Mouse (Mus musculus) T-helper 17 cell (primary cell): Measurements from ENCODE around the gene Xxylt1.

Experiments used
- in situ Hi-C, 2 experiments: fragments of 300-600 bp; cut with MboI, MseI; formaldehyde crosslinking; loops; 1 replicate in 1 of 2; 2 replicates in 1 of 2; pipeline ENCODE4 v1.15.1; 2025; ENCODE audit warnings: high pct_unique_total_duplicates in 2 of 2

Gene Xxylt1

GRCm38 (mm10) chr16:30961176-30961575 lies 120.1 kb downstream of the Xxylt1 start:
- in situ Hi-C loops = no loop called here

DNA sequence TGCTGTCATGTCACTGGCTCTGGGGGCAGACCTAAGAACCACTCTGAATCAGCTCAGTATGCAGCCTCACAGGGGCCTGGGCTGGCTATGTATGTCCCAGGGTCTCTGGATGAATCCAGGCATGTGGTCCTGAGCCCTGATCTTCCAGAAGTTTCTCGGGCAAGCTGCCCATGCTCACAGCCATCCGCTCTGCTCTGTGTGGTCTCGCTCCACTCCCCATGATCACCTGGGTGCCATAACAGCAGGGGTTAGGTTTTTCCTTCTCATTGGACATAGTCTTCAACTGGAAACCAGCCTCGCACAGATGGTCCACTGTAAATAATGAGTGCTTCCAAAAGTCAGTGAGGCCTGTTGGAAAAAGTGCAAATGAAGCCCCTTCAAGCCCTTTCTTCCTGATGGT lies 121.0 kb downstream of the Xxylt1 start:
- in situ Hi-C loops = no loop called here

- in situ Hi-C loops = no loop called here
Observed at GRCm38 (mm10) chr16:30959692-30960091, 121.5 kb downstream of the Xxylt1 start.

DNA sequence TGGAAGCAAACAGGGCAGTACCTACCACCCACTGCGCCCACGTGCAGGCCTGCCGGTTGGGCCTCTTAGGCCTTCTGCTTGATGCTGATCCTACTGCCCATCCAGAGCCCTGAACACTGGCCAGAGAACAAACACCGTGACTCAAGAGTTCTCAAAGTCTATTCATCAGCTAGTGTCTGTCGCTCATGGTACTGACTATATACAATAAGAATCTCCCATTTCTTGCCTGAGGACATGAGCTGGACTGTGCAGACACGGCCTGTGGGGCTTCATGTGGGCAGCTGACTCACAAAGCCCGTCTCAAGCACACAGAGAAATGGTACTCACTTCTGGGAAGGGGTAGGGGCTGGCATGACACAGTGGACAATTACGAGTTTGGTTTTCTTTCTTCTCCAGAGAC lies 125.1 kb downstream of the Xxylt1 start:
- in situ Hi-C loops = no loop called here

- in situ Hi-C loops = no loop called here
Observed at GRCm38 (mm10) chr16:30948636-30949035, 132.6 kb downstream of the Xxylt1 start.

- in situ Hi-C loops = no loop called here
Observed at GRCm38 (mm10) chr16:30948216-30948615, 133.0 kb downstream of the Xxylt1 start.

GRCm38 (mm10) chr16:30944886-30945285 lies 136.3 kb downstream of the Xxylt1 start:
- in situ Hi-C loops = no loop called here

DNA sequence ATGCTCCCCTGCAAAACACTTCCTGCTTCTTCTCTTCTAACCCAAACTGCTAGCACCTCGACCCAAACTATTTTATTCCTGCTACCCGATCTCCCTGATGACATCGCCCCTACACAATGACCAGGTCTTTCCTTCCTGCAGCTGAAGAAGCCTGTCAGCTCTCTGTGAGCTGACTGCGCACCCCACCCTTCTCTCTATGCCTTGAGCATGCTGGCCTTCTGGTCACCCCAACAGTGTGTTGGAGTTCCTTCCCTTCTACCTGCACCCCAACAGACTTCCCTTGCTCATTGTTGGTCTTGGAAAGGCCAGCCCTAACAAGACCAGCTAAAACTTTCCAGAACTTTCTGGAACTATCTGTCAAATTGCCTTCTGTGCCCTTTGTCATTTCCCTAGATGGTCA lies 137.3 kb downstream of the Xxylt1 start:
- in situ Hi-C loops = no loop called here

DNA sequence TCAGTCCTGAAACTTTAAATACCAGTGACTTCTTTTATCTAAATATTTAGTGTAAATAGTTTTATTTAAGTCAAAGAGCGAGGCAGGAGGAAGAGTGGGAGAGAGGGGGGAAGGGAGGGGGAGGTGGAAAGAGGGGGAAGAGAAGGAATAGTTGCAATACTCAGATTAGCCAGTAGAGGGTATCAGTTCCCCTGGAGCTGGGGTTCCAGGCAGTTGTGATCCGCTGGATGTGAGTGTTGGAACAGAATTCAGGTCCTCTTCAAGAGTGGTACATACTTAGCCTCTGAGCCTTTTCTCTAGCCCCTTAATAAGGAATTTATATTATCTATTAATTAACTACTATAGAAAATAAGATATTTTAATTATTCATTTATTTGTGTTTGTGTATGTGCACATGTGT lies 140.5 kb downstream of the Xxylt1 start:
- in situ Hi-C loops = no loop called here

DNA sequence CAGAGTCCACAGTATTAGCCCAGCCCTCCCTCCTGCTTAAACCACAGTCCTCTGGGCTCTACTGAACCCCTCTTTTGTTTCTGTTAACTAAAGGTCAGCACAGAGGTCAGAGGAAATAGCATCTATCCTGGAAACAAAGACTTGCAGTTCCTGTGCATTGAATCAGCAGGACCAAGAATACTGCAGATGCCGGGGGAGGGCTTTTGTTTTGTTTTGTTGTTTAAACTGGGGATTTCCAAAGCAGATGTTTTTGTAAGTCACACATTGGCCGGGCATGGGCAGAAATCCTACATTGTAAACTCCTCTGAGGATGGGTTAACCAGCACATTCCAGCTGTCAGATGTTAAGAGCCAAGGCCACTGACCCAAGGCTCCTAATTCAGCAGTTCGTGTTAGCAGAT lies 141.3 kb downstream of the Xxylt1 start:
- in situ Hi-C loops = no loop called here

- in situ Hi-C loops = no loop called here
Observed at GRCm38 (mm10) chr16:30939210-30939609, 142.0 kb downstream of the Xxylt1 start.

- in situ Hi-C loops = no loop called here
Observed at GRCm38 (mm10) chr16:30938664-30939063, 142.6 kb downstream of the Xxylt1 start.

- in situ Hi-C loops = no loop called here
Observed at GRCm38 (mm10) chr16:30937665-30938064, 143.6 kb downstream of the Xxylt1 start.

GRCm38 (mm10) chr16:30936471-30936870 lies 144.8 kb downstream of the Xxylt1 start:
- in situ Hi-C loops = no loop called here

DNA sequence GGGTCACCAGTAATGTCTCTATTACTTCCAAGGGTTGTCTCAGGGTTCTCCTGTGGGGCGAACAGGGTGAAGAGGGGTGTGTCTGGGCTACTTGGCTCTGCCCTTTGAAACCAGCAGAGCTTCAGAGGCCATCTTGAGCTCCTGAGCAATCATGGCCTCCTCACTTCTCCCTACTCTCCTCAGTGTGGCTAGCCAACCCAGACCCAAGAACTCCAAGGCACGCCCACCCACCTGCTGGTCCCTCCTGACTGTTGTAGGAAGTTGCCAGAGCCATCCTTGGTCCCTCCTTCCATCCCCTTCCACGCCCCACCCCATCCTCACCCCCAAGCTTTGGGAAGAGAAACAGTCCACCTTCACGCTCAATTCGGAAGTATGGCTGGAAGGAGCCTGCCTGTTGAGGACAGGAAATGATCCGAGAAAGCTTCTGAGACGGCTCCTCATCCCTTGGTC lies 145.2 kb downstream of the Xxylt1 start:
- in situ Hi-C loops = no loop called here

DNA sequence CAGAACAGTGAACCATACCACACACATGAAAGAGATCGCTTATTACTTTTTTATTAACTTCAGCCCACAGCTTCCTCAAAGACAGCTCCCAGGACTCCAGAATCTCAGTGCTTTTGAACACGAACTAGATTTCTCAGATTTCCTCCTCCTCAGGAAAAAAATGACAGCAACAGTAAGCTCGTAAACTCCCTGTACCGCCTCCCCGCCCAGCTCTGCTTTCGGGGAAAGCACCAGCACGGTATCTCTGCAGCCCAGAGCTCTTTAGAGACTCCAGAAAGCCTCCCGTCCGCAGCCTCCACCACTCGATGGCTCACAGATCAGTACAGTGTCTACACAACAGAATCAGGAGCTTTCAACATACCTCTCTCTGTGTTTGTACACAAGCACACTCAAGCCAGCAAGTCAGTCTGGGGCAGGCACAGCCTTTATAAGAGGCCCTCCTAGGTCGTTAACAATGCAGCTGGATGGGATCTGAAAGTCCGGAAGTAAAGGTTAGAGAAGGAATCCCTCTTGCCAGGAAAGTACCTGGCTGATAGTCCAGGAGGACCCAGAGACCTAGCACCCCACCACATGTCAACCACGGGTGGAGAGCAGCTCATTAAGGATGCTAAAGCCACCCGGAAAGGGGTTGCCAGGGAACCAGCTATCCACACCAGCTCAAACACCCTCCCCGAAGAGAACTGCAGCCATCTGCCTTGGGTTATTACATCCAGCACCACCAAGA lies 146.1 kb downstream of the Xxylt1 start:
- in situ Hi-C loops = no loop called here

GRCm38 (mm10) chr16:30934205-30934780 lies 146.9 kb downstream of the Xxylt1 start:
- in situ Hi-C loops = no loop called here

GRCm38 (mm10) chr16:30933366-30933765 lies 147.9 kb downstream of the Xxylt1 start:
- in situ Hi-C loops = no loop called here

DNA sequence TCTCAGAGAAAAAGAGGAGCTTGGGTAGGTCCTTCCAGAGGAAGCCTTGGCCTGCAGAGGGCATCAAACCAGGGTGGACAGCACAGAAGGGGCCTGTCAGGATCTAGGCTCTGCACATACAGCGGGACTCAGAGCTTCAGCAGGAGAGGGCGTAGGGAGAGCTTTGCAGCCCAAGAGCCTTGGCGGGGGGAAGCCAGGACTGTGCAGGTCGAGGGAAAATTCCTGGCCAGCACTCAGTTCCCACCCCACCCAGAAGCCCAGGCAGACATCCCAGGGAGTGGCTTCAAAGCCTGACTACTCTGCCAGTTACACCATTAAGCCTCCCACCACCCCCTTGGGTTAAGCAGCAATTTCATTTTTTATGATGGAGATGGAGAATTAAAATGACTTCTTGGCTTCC lies 148.4 kb downstream of the Xxylt1 start:
- in situ Hi-C loops = no loop called here

GRCm38 (mm10) chr16:30932196-30932595 lies 149.0 kb downstream of the Xxylt1 start:
- in situ Hi-C loops = no loop called here

- in situ Hi-C loops = no loop called here
Observed at GRCm38 (mm10) chr16:30929165-30929564, 152.1 kb downstream of the Xxylt1 start.

GRCm38 (mm10) chr16:30928076-30928750 lies 153.0 kb downstream of the Xxylt1 start:
- in situ Hi-C loops = no loop called here

DNA sequence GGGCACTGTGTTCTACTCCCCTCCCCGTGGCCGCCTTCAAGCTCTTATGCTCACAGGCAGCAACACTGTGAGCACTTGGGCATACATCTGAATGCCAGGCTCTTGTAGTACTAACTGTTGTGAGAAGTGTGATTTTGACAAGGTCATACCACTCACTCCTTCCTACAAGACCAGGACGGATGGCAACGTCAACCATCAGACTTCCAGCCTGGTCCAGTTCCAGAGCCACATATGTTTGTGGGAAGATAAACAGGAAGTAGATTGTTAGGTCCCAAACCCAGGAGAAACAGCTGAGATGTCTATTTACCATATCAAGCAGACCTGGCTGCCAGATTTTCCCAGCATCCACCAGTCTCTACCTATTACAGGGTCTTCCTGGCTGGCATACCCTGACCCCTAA lies 155.7 kb downstream of the Xxylt1 start:
- in situ Hi-C loops = no loop called here
